Mouse (Mus musculus): ENCODE results near the gene Zfp750.

DNA sequence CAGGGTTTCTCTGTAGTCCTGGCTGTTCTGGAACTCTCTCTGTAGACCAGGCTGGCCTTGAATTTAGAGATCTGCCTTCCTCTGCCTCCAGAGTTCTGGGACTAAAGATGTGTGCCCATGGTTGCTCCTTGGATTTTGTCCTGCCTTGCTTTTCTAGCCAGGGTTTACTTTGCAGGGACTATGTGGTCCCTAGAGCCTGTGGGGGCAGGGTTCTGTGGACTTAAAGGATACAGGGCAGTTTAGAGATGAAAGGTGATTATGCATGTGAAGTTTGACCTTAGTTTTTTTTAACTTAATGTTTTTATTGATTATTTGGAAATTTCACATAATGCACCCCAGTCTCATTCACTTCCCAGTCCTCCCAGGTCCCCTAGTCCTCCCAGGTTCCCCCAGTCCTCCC is 28.5 kb downstream of the Zfp750 start:
- no peak for TF ChIP-seq CTCF (IDR thresholded peaks at IDR 0.05; ENCODE audit: low read depth)
- TF ChIP-seq EP300 (IDR thresholded peaks at IDR 0.05; ENCODE audit: low read depth) = no peak
